Mouse (Mus musculus) embryo, embryonic 10.5 days (tissue): ENCODE data around the gene Cdh20.

Experiments
- DNase-seq: peaks from one replicate; pipeline ENCODE4 v3.0.0-alpha.2; 2015; ENCODE audit warnings: low spot score

Cdh20 gene

DNA sequence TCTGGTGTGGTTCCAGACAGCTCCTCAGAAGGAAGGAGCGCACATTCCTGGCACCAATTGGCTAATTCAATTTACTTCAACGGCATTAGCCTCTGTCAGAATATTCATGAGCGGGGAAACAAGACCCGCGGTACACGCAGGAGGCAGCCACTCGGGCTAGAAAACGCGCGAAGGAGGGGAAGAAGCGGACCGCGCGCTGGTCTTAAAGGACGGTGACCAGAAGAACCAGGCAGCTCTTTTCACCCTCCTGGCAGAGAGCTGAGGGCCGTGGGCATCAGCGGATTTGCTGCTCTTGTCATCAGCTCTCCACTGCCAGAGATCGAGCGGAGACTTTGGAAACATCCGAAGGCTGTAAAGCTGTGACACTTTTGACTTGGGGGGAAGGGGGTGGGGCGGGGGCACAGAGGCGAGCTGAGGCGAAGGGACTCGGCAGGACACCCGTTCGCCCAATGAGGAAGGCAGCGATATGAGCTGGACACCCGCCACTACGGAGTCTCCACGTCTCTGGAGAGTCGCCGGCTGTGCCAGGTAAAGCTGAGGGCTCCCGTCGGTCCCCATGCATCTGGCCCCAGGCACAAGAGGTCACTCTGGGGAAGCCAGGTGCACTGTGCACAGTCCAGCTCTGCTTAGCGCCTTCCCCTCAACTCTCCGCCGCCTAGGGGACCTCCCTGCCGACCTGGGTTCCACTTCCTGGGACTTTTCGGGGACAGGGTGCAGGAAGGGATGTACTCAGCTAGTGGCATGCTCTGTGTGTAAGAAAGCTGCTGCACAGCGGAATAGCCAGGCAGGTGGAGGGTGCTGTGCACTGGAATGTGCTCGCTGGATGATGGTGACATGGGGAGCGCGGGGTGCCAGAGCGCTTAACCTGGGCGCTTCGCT, at the start of gene Cdh20:
Cdh20 (plus strand) TSS at position 159 of the 879 bp plus-strand sequence.
- DNase-seq = peak; percentile 52

GRCm38 (mm10) chr1:104746816-104747215, 21.5 kb upstream of the Cdh20 start:
- DNase-seq = peak; percentile 45

GRCm38 (mm10) chr1:104747438-104747837, 20.9 kb upstream of the Cdh20 start:
- DNase-seq = no peak

DNA sequence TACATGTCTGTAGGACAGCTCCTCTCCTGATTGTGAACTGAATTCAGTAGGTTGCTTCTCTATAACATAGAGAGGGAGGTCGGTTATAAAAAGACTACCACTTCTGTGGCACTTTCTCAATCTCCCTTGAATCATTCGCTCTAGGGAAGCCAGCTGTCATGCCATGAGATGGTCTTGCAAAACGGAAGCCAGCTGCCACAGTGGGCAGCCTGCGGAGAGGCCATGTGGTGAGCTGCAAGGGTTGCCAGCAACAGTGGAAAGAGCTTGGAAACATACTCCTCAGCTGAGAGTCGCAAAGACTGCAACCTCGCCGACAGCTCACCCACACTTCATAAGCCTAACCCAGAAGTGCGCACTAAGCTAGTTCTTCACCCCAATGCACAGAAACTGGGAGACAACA, 13.8 kb upstream of the Cdh20 start:
- DNase-seq = no peak

DNA sequence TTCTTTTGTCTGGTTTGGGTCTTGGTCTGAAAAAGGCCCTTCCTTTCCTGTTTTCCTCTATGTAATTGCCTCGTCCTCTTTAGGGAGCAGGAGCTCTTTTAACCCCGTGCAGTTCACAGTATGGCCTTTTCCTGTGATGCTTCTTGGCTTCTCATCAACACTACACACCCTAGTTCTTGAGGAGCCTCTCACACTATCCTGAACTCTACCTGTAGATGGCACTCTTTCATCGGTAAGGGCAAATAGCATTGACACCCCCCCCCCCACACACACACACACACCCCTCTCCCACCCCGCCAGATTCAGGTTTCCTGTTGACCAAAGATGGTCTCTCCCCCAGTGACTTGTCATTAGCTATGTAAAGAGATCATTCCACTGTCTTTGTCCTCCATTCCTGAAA, 12.4 kb upstream of the Cdh20 start:
- no peak for DNase-seq

DNA sequence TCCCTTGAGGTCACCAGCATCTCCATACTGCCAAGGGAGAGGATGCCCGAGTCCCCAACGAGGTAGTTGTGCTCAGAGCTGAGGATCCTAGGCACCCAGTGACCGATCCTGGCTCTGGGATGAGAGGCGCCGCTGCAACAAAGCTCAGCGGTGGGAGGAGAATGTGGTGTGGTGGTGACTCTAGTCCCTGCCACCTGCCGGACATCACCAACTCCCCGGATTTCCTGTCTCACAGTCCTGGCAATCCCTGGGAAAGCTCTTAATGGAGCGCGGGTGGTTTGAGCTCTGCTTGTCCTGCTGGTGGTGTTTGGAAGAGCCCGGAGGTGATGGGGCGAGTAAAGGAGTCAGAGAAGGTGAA, 900 bp downstream of the Cdh20 start:
- DNase-seq = peak; percentile 64

DNA sequence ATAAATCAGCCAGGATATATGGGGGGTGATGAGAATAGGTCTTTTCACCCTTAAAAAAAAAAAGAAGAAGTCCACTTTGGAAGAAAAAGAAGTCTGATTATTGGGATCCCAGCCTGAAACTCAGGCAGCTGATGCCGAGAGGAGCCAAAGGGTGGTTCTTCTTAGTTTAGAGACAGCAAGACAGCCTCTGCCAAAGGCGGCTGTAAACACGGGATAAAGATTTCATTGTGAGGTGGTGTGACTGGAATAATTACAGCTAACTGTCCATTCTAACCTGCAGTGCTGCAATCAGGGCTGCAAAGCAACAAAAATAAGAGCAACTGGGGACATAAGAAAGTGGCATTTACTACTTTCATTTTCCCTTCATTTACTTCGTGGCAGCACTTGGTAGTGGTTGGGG, 3.6 kb downstream of the Cdh20 start:
- DNase-seq = no peak

DNA sequence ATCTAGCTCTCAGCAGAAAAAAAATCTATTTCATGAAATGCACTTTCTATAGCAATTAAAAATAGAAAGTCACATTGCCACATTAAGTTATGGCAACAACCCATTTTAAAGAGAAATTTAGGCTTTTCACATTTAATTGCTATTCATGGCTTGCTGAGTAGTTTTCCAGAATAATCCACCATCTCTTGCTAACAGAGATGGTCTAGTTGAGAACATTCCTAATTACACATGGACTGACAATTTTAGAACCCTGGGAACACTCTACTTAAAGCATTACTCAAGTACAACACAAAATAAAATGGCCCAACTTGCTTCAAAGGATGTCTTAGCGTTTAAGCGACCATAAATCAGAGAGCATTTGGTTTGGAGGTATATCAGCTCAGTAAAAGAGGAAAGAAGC, 4.9 kb downstream of the Cdh20 start:
- no peak for DNase-seq

GRCm38 (mm10) chr1:104793488-104793887, 25.2 kb downstream of the Cdh20 start:
- DNase-seq = no peak

GRCm38 (mm10) chr1:104796146-104796545, 27.8 kb downstream of the Cdh20 start:
- DNase-seq = no peak

- no peak for DNase-seq
These were observed 28.8 kb downstream of the Cdh20 start for GRCm38 (mm10) chr1:104797139-104797538.

DNA sequence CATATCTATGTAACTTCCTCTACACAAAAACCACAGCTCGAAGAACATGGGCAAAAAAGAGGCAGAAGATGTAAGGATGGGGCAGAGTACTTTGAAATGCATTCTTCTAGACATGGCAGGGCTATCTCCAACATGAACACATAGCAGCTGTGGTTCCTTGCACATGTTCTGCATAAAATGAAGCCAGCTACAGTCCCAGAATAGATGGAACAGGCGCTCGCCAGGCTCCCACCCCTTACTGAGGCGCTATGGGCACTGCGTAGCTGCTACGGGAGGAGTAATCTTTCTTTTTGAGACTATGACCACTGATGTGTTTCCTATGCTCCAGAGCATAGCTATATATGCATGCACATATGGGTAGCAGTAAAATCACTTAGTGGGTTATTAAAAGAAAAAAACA, 36.4 kb downstream of the Cdh20 start:
- no peak for DNase-seq

DNA sequence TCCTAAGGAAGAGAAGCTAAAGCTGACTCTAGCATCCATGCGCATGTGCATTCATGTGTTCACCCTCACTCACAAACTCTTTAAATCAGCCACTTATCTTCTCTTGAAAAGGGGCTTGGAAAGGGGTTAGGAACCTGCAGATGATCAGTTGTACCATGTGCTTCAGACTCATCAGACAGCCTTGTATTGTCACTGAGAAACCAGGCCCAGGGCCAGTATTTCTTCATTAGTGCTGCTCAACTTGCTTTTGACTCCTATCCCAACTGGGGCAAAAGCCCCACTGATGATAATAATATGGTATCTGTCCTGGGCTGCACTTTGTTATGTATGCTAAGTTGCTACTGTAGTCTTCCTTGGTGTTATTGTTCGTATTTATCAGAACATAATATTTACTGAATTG, 38.9 kb downstream of the Cdh20 start:
- DNase-seq = no peak

DNA sequence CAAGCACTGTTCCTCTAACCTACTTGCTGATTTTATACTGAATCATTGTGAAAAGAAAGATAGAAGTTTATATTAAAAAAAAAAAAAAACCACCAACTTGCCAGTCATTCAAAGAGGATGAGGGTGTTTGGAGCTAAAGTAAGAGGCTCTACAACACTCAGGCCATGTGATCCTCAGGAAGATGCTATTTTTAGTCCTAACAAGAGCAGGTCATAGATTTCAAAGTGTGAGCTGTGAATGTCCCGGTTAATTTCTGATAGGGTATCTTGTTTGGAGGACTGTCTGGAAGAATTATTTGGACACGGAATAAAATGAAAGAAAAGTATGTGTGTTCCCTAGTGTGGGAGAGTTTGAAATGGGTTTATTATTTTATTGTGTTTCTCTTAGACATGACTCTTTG, 49.2 kb downstream of the Cdh20 start:
- DNase-seq = no peak

DNA sequence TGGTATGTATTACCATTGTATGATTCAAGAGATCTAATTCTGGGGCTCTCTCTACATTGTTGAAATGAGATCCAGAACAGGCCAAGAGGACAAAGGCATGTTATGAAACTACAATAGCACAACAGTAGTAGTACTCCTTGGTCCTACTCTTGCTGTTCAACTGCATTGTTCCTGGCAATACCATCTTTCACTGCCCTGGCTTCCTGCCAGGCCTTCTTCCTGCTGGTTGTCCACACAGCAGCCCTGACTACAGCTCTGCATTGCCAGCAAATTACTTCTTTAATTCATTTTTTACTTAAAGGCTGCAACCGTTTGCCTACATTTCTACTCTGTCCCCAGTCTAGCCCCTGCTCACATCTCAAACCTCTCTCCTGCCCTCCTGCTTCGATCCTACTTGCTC, 59.8 kb downstream of the Cdh20 start:
- no peak for DNase-seq

DNA sequence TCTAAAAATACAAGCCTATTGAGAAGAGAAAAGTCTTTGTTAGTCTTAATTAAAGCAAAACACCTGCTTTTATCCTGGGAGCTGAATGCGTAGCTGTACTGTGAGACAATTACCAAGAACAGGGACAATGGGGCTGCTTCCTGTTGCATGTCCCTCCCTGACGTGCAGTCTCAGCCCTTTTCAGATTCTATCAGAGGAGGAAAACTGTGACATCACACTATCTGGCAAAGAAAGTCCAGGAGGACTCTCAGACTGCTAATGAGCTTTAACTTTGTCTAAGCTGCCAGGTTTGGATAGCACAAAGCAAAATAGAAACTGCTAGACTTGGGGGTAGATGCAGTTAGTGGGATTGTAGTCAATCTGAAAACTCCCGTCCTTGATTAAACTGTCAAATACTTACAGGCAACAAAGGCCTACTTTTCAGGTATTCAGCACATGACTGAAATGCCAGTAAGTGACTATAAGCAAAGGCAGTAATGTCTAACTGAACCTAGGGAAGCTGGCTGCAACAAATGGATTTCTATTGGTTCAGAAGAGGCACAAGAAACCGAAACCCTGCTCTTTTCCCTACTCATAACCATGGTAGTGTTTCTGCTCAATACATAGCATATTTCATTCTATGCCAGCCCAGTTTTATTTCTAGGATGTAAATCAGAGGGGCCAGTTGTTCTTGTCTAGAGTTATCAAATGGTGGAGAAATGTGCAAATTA, 70.0 kb downstream of the Cdh20 start:
- peak; percentile 7 for DNase-seq

GRCm38 (mm10) chr1:104839051-104839450, 70.7 kb downstream of the Cdh20 start:
- DNase-seq = no peak

DNA sequence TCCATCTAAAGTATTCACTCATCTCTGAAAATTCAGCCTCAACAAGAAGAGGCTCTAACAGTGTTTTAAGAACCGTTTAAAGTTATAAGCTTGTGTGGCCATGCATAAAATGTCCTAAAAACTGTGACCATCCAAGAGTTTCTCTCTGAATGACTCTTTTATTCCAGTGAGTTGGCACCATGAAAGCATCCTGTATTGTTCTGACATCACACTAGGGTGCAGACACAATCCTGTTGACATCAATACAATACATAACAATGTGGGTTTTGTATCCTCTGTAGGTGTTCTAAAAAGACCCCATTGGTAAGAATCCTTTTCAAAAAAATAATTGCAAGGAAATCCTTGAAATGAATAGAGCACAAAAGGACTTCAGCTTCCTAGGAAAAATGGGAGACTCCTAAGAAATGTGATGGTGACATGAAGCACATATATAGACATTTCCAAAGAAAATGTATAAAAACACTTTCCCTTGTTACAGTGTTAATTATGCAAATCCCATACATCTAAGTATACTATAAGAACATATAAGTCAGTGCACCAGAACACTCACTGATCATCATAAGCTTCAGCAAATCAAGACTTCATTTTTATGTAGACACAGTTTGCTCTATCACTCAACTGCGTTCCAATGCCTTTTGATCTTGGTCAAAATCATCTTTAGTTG, 80.1 kb downstream of the Cdh20 start:
- peak; percentile 51 for DNase-seq

DNA sequence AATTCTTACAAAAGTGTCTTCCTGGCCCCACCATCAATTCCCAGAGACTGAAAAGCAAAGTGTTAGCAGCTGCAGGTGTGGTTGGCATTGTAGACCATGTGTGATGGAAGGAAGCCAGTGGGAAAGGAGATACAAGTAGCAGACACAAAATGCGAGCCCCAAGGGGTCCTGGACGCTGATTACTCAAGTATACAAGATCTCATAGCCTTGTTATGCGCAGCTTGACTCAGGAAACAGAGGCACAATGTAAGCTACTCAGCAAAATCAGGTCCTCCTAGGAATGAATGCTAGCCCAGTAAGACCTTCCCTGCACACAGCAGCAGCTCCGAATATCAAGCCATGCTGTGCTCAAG, 80.6 kb downstream of the Cdh20 start:
- DNase-seq = peak; percentile 18

DNA sequence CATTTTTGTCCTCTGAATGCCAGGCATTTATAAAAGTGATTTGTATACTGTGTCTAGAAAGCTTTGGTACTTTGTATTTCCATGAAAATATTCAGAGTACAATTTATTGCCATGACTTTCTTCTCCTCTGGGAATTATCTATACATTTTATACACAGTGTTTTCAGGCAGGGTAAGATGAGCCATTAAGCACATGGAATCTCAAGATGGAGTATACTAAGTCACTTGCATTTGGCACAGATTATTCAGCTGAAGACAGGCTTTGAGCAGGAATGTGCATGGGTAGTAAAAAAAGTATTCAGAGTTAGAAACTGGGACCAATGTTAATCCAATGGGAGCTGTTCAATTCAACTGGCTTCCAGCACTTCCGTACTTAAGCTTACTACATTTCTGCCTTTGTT, 109.1 kb downstream of the Cdh20 start:
- DNase-seq = no peak

- no peak for DNase-seq
These were observed 133.5 kb downstream of the Cdh20 start for GRCm38 (mm10) chr1:104901815-104902214.

DNA sequence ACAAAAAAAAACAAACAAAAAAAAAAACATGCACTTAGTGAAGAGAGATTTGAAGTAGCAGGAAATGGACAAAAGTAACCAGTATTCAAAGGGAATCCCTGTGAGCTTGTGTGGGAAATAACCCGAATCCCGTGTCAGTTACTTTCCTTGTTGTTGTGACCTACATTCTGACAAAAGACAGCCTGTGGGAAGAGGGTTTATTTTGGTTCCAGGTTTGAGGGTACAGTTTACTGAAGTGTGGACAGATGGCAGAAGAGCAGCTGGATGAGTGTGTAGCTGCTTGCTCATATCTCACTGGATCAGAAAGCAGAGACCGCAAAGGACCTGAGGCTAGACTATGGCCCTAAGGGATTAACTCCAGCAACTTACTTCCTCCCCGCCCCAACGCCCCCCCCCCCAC, 135.1 kb downstream of the Cdh20 start:
- no peak for DNase-seq

- no peak for DNase-seq
These were observed 144.1 kb downstream of the Cdh20 start for GRCm38 (mm10) chr1:104912407-104912806.
